Mouse (Mus musculus): ENCODE measurements around the gene Cnpy2. TPM values are rescaled to one million over a fixed set of nuclear protein-coding genes. Genes with fewer than 3 reads are reported as not detected.
"Not testable (repeated sequence)": the region's sequence is repeated elsewhere in the genome, so short reads cannot be mapped to it uniquely, and the experiment has no call there.

Cnpy2 gene
- polyA plus RNA-seq (2012; rRNA removed): 31.8 and 46.6 TPM in 2 replicates

GRCm38 (mm10) chr10:128322141-128323108, at the start of gene Cnpy2:
Gene Cnpy2, plus strand, starts transcription at chr10:128322459.
- Histone ChIP-seq H3K27me3 (ENCODE audit: control insufficient read depth, insufficient read depth, low read length) (no peaks in the 10 kb centered on the region), H3K36me3 (ENCODE audit: control insufficient read depth, insufficient read depth, low read length) (peaks cover 48% of the 10 kb centered on the region), H3K4me3 (ENCODE audit: low read depth, low read length) (peak within 1 kb of the TSS; percentile 88), H3K27ac (ENCODE audit: insufficient read depth, low read depth, low read length) (peak within 1 kb of the TSS; percentile 80), H3K4me1 (ENCODE audit: control insufficient read depth, insufficient read depth, insufficient read length, low read length) (peaks cover 6% of the 10 kb centered on the region; the same call in 1 of the 2 replicates)
- TF ChIP-seq CTCF (IDR thresholded peaks at IDR 0.05; ENCODE audit: extremely low read depth, insufficient read length, insufficient replicate concordance, low read depth, low read length) (no peak), POLR2A (IDR thresholded peaks at IDR 0.05; ENCODE audit: low read depth, low read length) (peak; percentile 35)
- WGBS: under 1% methylated on average over 40 of the region's 40 CpGs

GRCm38 (mm10) chr10:128272819-128273439, 49.3 kb upstream of the Cnpy2 start:
- H3K27me3 ChIP-seq (ENCODE audit: control insufficient read depth, insufficient read depth, low read length); H3K4me1 ChIP-seq (ENCODE audit: control insufficient read depth, insufficient read depth, insufficient read length, low read length); H3K4me3 ChIP-seq (ENCODE audit: low read depth, low read length); H3K27ac ChIP-seq (ENCODE audit: insufficient read depth, low read depth, low read length): not testable (repeated sequence)
- peak; percentile 35; the same call in 1 of the 2 replicates for TF ChIP-seq CTCF (IDR thresholded peaks at IDR 0.05; ENCODE audit: extremely low read depth, insufficient read length, insufficient replicate concordance, low read depth, low read length)
- peaks cover 16% of the 10 kb centered on the region for H3K36me3 ChIP-seq (ENCODE audit: control insufficient read depth, insufficient read depth, low read length)
- 82% methylated on average over 6 of the region's 7 CpGs for WGBS

GRCm38 (mm10) chr10:128275374-128275773, 46.9 kb upstream of the Cnpy2 start:
- H3K27me3 ChIP-seq (ENCODE audit: control insufficient read depth, insufficient read depth, low read length); H3K27ac ChIP-seq (ENCODE audit: insufficient read depth, low read depth, low read length); H3K4me1 ChIP-seq (ENCODE audit: control insufficient read depth, insufficient read depth, insufficient read length, low read length); H3K4me3 ChIP-seq (ENCODE audit: low read depth, low read length): not testable (repeated sequence)
- WGBS: 88% methylated on average over 1 of the region's 1 CpGs
- peaks cover 36% of the 10 kb centered on the region for H3K36me3 ChIP-seq (ENCODE audit: control insufficient read depth, insufficient read depth, low read length)

- Histone ChIP-seq H3K4me1 (ENCODE audit: control insufficient read depth, insufficient read depth, insufficient read length, low read length) (peaks cover 6% of the 10 kb centered on the region; the same call in 1 of the 2 replicates), H3K36me3 (ENCODE audit: control insufficient read depth, insufficient read depth, low read length) (peaks cover 57% of the 10 kb centered on the region), H3K4me3 (ENCODE audit: low read depth, low read length) (no peak overlapping the region), H3K27ac (ENCODE audit: insufficient read depth, low read depth, low read length) (no peak overlapping the region), H3K27me3 (ENCODE audit: control insufficient read depth, insufficient read depth, low read length) (no peaks in the 10 kb centered on the region)
- TF ChIP-seq POLR2A (IDR thresholded peaks at IDR 0.05; ENCODE audit: low read depth, low read length): no peak
- WGBS: 78% methylated on average over 6 of the region's 6 CpGs
Measured at GRCm38 (mm10) chr10:128278158-128278557, 44.1 kb upstream of the Cnpy2 start.

- H3K27ac ChIP-seq (ENCODE audit: insufficient read depth, low read depth, low read length): peak overlapping the region; percentile 51; the same call in 1 of the 2 replicates
- no peak overlapping the region for H3K4me3 ChIP-seq (ENCODE audit: low read depth, low read length)
- H3K27me3 ChIP-seq (ENCODE audit: control insufficient read depth, insufficient read depth, low read length): no peaks in the 10 kb centered on the region
- H3K36me3 ChIP-seq (ENCODE audit: control insufficient read depth, insufficient read depth, low read length): peaks cover 83% of the 10 kb centered on the region
- peaks cover 2% of the 10 kb centered on the region; the same call in 1 of the 2 replicates for H3K4me1 ChIP-seq (ENCODE audit: control insufficient read depth, insufficient read depth, insufficient read length, low read length)
- WGBS: 45% methylated on average over 6 of the region's 6 CpGs
- TF ChIP-seq CTCF (IDR thresholded peaks at IDR 0.05; ENCODE audit: extremely low read depth, insufficient read length, insufficient replicate concordance, low read depth, low read length) (no peak), POLR2A (IDR thresholded peaks at IDR 0.05; ENCODE audit: low read depth, low read length) (no peak)
Measured at GRCm38 (mm10) chr10:128280943-128281342, 41.3 kb upstream of the Cnpy2 start.

- peaks cover 86% of the 10 kb centered on the region for H3K36me3 ChIP-seq (ENCODE audit: control insufficient read depth, insufficient read depth, low read length)
- peak overlapping the region; percentile 20; the same call in 1 of the 2 replicates for H3K27ac ChIP-seq (ENCODE audit: insufficient read depth, low read depth, low read length)
- no peaks in the 10 kb centered on the region for H3K27me3 ChIP-seq (ENCODE audit: control insufficient read depth, insufficient read depth, low read length)
- TF ChIP-seq CTCF (IDR thresholded peaks at IDR 0.05; ENCODE audit: extremely low read depth, insufficient read length, insufficient replicate concordance, low read depth, low read length) (no peak), POLR2A (IDR thresholded peaks at IDR 0.05; ENCODE audit: low read depth, low read length) (no peak)
- 92% methylated on average over 14 of the region's 14 CpGs for WGBS
- no peak overlapping the region for H3K4me3 ChIP-seq (ENCODE audit: low read depth, low read length)
- H3K4me1 ChIP-seq (ENCODE audit: control insufficient read depth, insufficient read depth, insufficient read length, low read length): peaks cover 2% of the 10 kb centered on the region; the same call in 1 of the 2 replicates
Measured at GRCm38 (mm10) chr10:128281682-128282081, 40.6 kb upstream of the Cnpy2 start.

GRCm38 (mm10) chr10:128282886-128283450, 39.3 kb upstream of the Cnpy2 start:
- WGBS: 86% methylated on average over 20 of the region's 20 CpGs
- Histone ChIP-seq H3K27ac (ENCODE audit: insufficient read depth, low read depth, low read length) (no peak overlapping the region), H3K27me3 (ENCODE audit: control insufficient read depth, insufficient read depth, low read length) (no peaks in the 10 kb centered on the region), H3K36me3 (ENCODE audit: control insufficient read depth, insufficient read depth, low read length) (peaks cover 78% of the 10 kb centered on the region), H3K4me1 (ENCODE audit: control insufficient read depth, insufficient read depth, insufficient read length, low read length) (peaks cover 2% of the 10 kb centered on the region; the same call in 1 of the 2 replicates), H3K4me3 (ENCODE audit: low read depth, low read length) (no peak overlapping the region)
- TF ChIP-seq CTCF (IDR thresholded peaks at IDR 0.05; ENCODE audit: extremely low read depth, insufficient read length, insufficient replicate concordance, low read depth, low read length) (no peak), POLR2A (IDR thresholded peaks at IDR 0.05; ENCODE audit: low read depth, low read length) (no peak)

All from small intestine, adult 2 months (tissue).